Mouse (Mus musculus): ENCODE data around the gene Rapgef2.

DNA sequence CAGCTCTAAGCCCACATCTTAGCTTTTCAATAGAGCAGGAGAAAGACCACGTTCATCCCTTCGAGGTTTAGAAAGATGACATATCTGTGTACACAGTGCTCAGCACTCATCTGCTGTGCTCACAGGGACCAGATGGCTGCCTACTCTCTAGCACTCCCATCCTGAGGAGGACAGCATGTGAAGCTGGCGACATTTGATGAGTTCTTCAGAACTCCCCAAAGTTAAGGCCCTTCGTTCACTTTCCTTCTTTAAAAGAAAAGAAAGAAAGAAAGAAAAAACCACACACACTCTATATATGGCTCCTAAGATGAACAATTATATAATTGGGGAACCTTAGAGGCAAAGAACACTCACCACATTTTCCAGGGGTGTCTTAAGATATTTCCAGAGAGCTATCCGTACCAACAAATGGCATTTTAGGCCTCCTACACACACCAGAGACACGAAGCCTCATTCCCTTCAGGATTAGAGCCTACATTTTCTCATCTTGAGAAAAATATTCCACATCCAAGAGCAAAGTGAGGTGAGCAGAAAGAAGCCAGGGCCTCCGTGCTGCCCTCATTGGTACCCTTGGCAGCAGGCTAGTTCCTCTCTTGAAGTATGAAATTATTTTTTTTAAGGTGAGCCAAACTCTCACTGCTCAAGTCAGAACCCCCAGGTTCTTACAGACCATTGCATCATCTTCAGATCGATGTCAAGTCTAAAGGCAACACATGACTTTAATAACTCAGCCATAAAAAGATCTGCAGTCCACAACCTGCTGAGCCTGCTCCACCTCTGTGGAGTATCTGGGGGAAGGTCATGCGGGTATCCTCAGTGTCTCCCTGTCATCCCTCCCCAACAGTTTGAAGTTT lies 270.5 kb downstream of the Rapgef2 start:
- TF ChIP-seq POLR2A (IDR thresholded peaks at IDR 0.05; ENCODE audit: insufficient read depth, low read length) (no peak), CTCF (IDR thresholded peaks at IDR 0.05; ENCODE audit: low read depth, low read length) (no peak)

All from ES-Bruce4 (cell line).